Mouse (Mus musculus) hindlimb bud, embryonic 11.5 days (tissue): ENCODE results near the gene Atp2c1.

Source experiments
- DNase-seq: peaks from one replicate; pipeline ENCODE4 v3.0.0-alpha.2; 2012; ENCODE audit warnings: low read depth, low spot score; ENCODE audit errors: extremely low spot score

Gene Atp2c1

GRCm38 (mm10) chr9:105492744-105493143, 34.4 kb downstream of the Atp2c1 start:
- DNase-seq, result no peak

GRCm38 (mm10) chr9:105488363-105488762, 38.8 kb downstream of the Atp2c1 start:
- no peak for DNase-seq

DNA sequence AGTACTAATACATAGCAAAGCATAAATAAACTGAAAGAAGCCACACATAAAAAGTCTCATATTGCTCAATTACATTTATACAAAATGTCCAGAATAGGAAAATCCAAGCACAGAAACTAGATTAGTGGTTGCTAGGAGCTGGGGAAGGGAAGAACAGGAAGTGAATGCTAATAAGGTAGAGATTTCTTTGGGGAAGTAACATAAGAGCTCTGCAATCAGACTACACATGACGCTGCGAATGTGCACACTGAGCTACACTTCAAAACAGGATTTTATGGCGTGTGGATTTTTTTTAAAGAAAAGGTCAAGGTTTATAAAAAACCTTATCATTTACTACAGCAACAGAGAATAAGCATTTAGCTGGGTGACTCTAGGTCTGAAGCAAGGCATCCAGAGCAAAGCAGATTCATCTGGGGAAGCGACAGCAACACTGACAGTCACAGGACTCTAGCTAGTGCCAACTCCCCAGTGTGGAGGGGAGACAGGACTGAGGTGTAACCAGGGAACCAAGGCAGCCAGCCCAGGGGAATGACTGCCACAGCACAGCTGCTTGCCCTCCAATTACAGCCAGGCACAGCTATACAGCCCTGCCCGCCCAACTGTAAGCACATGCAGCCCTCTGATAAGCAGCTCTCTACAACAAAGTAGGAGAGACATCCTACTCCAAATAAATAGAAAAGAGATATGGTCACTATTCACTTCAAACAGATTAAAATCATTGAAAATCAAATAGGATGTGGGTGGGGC, 42.6 kb downstream of the Atp2c1 start:
- no peak for DNase-seq

DNA sequence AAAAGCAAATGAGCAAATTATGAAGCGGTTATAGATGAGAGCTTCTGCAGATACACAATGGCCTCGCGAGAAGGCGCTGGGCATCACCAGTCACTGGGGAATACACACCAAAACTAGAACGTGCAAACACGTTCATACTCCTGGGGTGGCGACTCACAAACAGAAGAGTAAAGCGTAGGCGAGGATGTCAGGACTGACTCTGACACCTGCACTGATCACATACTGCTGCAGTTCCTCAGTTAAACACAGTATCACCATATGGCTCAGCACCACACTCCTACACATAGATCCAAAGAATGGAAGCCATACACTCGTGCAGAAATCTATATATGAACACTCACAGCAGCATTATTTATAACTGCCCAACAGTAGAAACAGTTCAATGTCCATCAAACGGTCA, 43.2 kb downstream of the Atp2c1 start:
- DNase-seq, result no peak

DNA sequence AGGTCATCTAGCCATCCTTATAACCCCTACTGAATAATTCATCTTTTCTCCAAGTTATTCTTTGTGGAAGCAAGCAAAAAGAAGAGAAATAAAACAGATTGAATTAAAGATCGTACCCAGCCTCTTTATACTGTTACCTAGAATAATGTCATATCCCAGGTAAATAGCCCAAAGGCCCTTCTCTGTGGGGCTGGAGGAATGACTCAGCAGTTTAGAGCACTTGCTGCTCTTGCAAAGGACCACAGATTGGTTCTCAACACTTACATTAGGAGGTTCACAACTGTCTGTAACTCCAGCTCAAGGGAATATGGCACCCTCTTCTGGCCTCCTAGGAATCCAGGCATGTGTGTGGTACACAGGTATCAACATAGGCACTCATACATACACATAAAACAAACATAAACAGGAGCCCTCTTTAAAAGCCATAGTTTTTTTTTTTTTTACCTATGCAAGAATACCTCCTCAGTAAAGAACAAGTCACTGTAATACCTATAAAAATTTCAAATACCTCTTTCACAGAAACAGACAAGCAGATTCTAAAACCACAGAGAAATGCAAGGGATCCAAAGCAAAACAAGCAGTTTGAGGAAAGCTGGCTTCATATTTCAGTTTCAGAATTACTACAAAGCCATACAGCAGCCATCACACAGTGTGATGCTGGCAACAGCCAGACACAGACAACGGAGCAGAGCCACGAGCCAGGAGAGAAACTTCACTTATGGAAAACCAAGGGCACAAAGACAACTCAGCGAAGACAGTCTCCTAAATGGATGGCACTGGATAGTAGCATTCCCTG, 44.2 kb downstream of the Atp2c1 start:
- no peak for DNase-seq

DNA sequence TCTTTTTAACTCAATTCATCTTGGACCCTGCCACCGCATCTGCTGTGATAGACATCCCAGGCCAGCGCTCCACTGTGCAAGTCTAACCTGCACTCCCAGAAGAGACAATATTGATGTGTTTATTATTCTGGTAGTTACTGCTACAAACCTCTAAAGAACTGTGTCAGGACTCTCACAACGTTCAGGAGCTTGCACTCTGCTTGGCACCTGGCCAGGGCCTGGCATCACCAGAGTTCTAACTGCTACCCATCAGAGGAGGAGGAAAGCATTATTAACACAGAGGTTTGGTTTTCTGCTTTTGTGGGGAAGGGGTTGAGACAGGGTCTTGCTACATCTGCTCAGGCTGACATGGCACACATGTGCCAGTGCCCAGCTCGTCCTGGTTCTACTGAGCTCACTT, 45.0 kb downstream of the Atp2c1 start:
- no peak for DNase-seq

GRCm38 (mm10) chr9:105476134-105476533, 51.0 kb downstream of the Atp2c1 start:
- no peak for DNase-seq

- no peak for DNase-seq
These were observed 52.2 kb downstream of the Atp2c1 start for GRCm38 (mm10) chr9:105474910-105475309.

DNA sequence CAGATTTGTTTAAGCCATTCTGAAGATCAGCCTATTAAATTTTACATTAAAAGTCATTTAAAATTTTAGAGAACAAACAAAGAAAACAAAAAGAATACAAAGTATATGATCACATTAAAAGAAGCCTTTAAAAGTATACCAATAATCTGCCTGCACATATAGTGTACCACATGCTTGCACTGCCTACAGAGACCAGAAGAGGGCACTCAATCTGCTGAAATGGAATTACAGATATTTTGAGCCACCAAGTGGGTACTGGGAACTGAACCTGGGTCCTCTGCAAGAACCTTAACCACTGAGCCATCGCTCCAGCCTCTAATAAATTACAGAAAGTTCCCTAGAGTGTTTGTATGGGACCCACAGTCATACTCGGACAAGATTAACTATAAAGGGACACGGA, 59.3 kb downstream of the Atp2c1 start:
- DNase-seq, result no peak

DNA sequence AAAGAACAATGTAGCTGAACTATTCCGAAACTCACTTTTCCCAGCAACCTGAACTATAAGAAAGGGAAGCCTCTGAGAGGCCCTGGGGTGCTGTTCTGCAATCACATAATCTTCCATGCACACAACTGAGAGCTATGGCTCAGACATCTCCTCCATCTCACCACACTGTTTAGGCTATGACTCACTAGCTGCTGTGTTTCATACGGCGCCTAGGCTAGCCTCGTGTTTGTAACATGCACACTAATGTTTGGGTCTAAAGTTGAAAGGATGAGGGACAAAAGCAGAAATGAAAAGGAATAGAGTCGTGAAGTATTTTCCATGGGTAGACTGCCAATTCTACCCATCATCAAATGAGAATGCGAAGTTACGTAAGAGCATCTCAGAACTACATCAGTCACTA, 65.6 kb downstream of the Atp2c1 start:
- no peak for DNase-seq

DNA sequence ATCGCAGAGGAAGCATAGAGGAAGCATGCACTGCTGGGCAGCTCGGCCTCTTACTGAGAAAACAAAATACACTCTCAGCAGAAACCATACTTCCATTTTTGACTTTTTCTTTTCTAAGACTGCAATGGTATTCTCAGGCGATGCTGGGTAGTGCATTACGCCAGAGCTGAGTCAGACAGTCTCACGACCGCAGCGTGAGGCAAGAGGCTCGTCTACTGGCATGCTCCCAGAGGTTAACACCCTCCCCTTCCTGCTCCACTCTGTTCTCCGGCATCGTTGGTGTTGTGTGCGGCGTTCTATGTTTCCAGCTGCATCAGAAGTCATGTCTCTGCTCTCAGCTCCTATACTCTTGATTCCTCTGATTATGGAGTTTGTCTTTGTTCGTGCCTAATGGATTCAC, 68.1 kb downstream of the Atp2c1 start:
- no peak for DNase-seq

GRCm38 (mm10) chr9:105408549-105408948, 118.6 kb downstream of the Atp2c1 start:
- DNase-seq, result no peak

- DNase-seq, result peak; percentile 30
These were observed 131.9 kb downstream of the Atp2c1 start, which contains the start of the genes Aste1 and Nek11 for GRCm38 (mm10) chr9:105395218-105395627. Aste1 (plus strand) TSS chr9:105395392. Nek11 (minus strand) TSS chr9:105395524.

DNA sequence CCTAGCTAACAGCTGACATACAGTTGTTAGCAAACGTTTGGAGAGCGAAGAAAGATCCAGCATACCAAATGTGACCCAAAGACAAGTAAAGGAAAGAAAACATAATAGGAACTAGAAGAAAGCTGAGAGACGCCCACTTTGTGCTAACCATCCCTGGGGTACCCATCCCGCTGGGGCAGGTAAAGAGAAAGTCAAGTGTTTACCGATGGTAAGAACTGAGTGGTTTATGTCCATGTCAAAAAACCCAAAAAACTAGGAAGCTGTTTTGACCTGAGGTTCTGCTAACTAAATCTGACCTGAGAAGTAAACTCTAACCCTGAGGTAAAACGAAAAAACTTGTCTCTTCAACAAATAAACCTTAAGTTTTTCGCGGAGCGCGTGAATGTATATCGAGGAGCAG, 132.4 kb downstream of the Atp2c1 start:
- no peak for DNase-seq

GRCm38 (mm10) chr9:105390616-105391015, 136.5 kb downstream of the Atp2c1 start:
- no peak for DNase-seq

DNA sequence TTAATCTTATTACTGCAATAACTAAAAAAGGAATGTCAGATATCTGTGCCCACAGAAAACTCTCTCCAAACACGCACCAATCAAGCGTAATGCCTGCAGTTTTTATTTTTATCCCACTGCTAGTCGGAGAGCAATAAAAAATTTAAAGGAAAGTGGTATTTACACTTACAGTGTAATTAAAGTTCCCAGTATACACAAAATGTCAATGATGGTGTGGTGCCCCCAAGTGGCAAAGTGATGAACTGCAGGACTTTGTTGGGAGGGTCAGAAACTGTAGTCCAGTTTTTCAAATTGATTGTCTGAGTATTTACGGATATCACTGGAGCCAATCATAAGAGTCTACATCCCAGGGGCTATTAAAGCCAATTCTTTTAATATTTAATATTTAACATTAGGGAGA, 137.8 kb downstream of the Atp2c1 start:
- no peak for DNase-seq

- no peak for DNase-seq
These were observed 139.7 kb downstream of the Atp2c1 start for GRCm38 (mm10) chr9:105387403-105387802.

GRCm38 (mm10) chr9:105379533-105380145, 147.5 kb downstream of the Atp2c1 start:
- no peak for DNase-seq

GRCm38 (mm10) chr9:105377622-105378021, 149.5 kb downstream of the Atp2c1 start:
- DNase-seq, result no peak

DNA sequence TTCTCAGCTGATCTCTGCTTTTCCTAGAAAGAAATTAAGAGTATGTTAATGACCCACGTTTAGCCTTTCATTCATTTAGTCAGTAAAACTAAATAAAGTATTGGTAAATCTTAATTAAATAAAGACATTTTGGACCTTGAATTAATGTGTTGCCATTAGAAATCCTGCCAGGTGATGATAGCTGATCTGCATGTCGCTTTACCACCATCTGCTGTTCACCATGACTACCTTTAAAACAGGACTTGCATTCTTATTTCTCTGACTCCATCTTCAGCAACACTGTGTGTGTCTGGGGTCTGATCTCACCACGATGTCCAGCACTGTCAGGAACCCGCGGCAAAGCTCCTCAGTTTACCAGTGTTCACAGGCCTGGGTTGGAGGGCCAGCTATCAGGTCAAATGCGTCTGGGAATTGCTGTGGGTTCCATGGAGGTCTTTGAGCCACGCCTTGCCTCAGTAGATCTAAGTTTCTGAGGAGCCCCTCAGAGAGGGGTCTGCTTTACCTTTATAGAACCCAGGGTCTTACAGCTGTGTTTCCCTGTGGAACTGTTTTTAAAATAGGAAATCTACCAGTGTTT, 150.1 kb downstream of the Atp2c1 start:
- DNase-seq, result no peak

GRCm38 (mm10) chr9:105376411-105376810, 150.7 kb downstream of the Atp2c1 start:
- DNase-seq, result no peak
